Mouse (Mus musculus) midbrain, postnatal 0 days (tissue): ENCODE measurements around the gene Elovl1. TPM values are rescaled to one million over a fixed set of nuclear protein-coding genes. Genes with fewer than 3 reads are reported as not detected.
A peak's percentile ranks its signal among the peaks of the same experiment; 100 is the strongest.

Source experiments
- ATAC-seq: fragments of 200-750 bp; cut with Nextera tagmentation; 2 replicates; pipeline ENCODE4 v1.8.0; 2017; ENCODE audit warnings: moderate number of reproducible peaks, mild to moderate bottlenecking, moderate TSS enrichment, moderate library complexity; ENCODE audit not compliant: low FRiP score
- DNase-seq: peaks from one replicate; pipeline ENCODE4 v3.0.0-alpha.2; 2015; ENCODE audit warnings: low spot score
- H3K27ac ChIP-seq: fragments of 300-500 bp; sonication (generic); 2 replicates; pipeline ENCODE4 v1.5.1; 2014; ENCODE audit warnings: low read depth, mild to moderate bottlenecking, low read length, mixed read lengths
- H3K27me3 ChIP-seq: fragments of 300-500 bp; sonication (generic); 2 replicates; pipeline ENCODE4 v1.6.1; 2014; ENCODE audit warnings: low read length, control low read depth, mixed read lengths; ENCODE audit not compliant: insufficient read depth
- H3K36me3 ChIP-seq: fragments of 300-500 bp; sonication (generic); 2 replicates; pipeline ENCODE4 v1.6.1; 2014; ENCODE audit warnings: low read length, control low read depth, mixed read lengths; ENCODE audit not compliant: insufficient read depth
- H3K4me1 ChIP-seq: fragments of 300-500 bp; sonication (generic); 2 replicates; pipeline ENCODE4 v1.6.1; 2014; ENCODE audit warnings: mild to moderate bottlenecking, control low read depth, antibody characterized with exemption, low read length, mixed read lengths; ENCODE audit not compliant: insufficient read depth
- H3K4me2 ChIP-seq: fragments of 300-500 bp; sonication (generic); 2 replicates; pipeline ENCODE4 v1.6.1; 2014; ENCODE audit warnings: low read depth, mild to moderate bottlenecking, low read length, mixed read lengths; ENCODE audit not compliant: poor library complexity, severe bottlenecking
- H3K4me3 ChIP-seq: fragments of 300-500 bp; sonication (generic); 2 replicates; pipeline ENCODE4 v1.5.1; 2014; ENCODE audit warnings: low read depth, mild to moderate bottlenecking, low read length, moderate library complexity
- H3K9ac ChIP-seq: fragments of 300-500 bp; sonication (generic); replicated peaks from 2 replicates; pipeline ENCODE4 v1.6.1; 2014; ENCODE audit warnings: mild to moderate bottlenecking, low read length, moderate library complexity, mixed read lengths; ENCODE audit not compliant: poor library complexity, severe bottlenecking
- H3K9me3 ChIP-seq: fragments of 300-500 bp; sonication (generic); 2 replicates; pipeline ENCODE4 v1.6.1; 2016; ENCODE audit warnings: low read length, control low read depth
- CTCF ChIP-seq: IDR thresholded peaks from 2 replicates; pipeline ENCODE4 v1.5.1; 2016; ENCODE audit warnings: antibody characterized with exemption, mild to moderate bottlenecking
- WGBS: fragments of 180-500 bp; shearing (Covaris S2); extraction: QIAGEN DNeasy Blood & Tissue Kit; methylation state at CpG from one replicate; pipeline ENCODE4 v1.1.7; 2014; 5-methylcytosine and 5-hydroxymethylcytosine counted together
- polyA plus RNA-seq: library from polyadenylated mRNA; unstranded; fragments of >200 nt; fragmentation: Nextera tagmentation; extraction: Ambion mirVana; gene quantifications from 2 replicates; pipeline ENCODE4 v1.2.1, GENCODE M21; 2015
- total RNA-seq: library from RNA; depleted of rRNA; stranded (reverse); fragments of >200 nt; gene quantifications from 2 replicates; pipeline ENCODE4 v1.2.3, GENCODE M21; 2014

Elovl1 gene
- total and polyA plus RNA-seq, 2 experiments from 2014 or later = 22.1 to 23.8 TPM

DNA sequence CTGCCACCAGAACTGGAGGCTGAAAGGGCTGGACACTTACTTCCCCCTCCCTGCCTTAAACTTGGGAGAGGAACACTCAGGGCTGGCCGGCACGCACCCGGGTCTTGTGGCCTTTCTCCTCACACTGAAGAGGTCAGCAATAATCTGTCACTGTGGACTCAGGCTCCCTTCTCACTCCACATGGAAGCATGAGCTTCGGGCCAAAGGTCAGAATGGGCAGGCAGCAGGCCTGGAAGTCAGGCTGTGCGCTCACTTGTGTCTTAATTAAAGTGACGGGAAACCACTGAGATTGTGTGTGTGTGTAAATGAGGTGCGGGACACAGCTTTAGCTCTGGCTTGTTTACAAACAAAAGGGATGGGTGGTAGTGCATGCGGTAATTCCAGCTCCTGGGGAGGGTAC lies 4.4 kb downstream of the Elovl1 start:
- Histone ChIP-seq H3K4me1 (no peaks in the 10 kb centered on the region; the same call in 1 of the 2 replicates), H3K9me3 (no peaks in the 10 kb centered on the region), H3K36me3 (peaks cover 11% of the 10 kb centered on the region), H3K9ac (no peak overlapping the region), H3K4me3 (no peak overlapping the region), H3K27ac (no peak overlapping the region), H3K27me3 (no peaks in the 10 kb centered on the region), H3K4me2 (no peak overlapping the region)
- TF ChIP-seq CTCF = no peak
- WGBS = 70% methylated on average over 8 of the region's 8 CpGs
- DNase-seq (no peak), ATAC-seq (no peak)

GRCm38 (mm10) chr4:118436820-118437603 lies 9.1 kb downstream of the Elovl1 start, which contains the start of gene Cdc20:
Cdc20 (minus strand) TSS chr4:118437352.
- WGBS = under 1% methylated on average over 67 of the region's 67 CpGs
- peak within 1 kb of the TSS; percentile 59 for H3K9ac ChIP-seq
- H3K9me3 ChIP-seq = no peaks in the 10 kb centered on the region
- no peaks in the 10 kb centered on the region; the same call in 1 of the 2 replicates for H3K4me1 ChIP-seq
- peak within 1 kb of the TSS; percentile 87 for H3K4me2 ChIP-seq
- H3K27ac ChIP-seq = peak within 1 kb of the TSS; percentile 79
- peaks cover 4% of the 10 kb centered on the region for H3K36me3 ChIP-seq
- peak; percentile 97 for ATAC-seq
- no peaks in the 10 kb centered on the region for H3K27me3 ChIP-seq
- H3K4me3 ChIP-seq = peak within 1 kb of the TSS; percentile 34
- TF ChIP-seq CTCF = peak; percentile 21; the same call in 1 of the 2 replicates
- DNase-seq = peak; percentile 98

- Histone ChIP-seq H3K4me2 (peak overlapping the region; percentile 87), H3K4me3 (peak overlapping the region; percentile 34), H3K27me3 (no peaks in the 10 kb centered on the region), H3K27ac (peak overlapping the region; percentile 79), H3K4me1 (no peaks in the 10 kb centered on the region; the same call in 1 of the 2 replicates), H3K9me3 (no peaks in the 10 kb centered on the region), H3K36me3 (no peaks in the 10 kb centered on the region), H3K9ac (peak overlapping the region; percentile 59)
- DNase-seq = peak; percentile 38
- no peak for TF ChIP-seq CTCF
- ATAC-seq = peak; percentile 28; the same call in 1 of the 2 replicates
- 8% methylated on average over 12 of the region's 12 CpGs for WGBS
Measured at GRCm38 (mm10) chr4:118437829-118438253, 9.9 kb downstream of the Elovl1 start.

- no peak for TF ChIP-seq CTCF
- no peak overlapping the region for H3K4me3 ChIP-seq
- H3K27ac ChIP-seq = no peak overlapping the region
- no peak overlapping the region for H3K9ac ChIP-seq
- DNase-seq (no peak), ATAC-seq (no peak)
- 82% methylated on average over 10 of the region's 10 CpGs for WGBS
- H3K4me1 ChIP-seq = 0 out of 2 replicates have a peak, but pooled peaks cover 4% of the 10 kb centered on the region
- no peaks in the 10 kb centered on the region for H3K36me3 ChIP-seq
- no peak overlapping the region for H3K4me2 ChIP-seq
- no peaks in the 10 kb centered on the region for H3K9me3 ChIP-seq
- H3K27me3 ChIP-seq = no peaks in the 10 kb centered on the region
Measured at GRCm38 (mm10) chr4:118445088-118445487, 17.2 kb downstream of the Elovl1 start.

GRCm38 (mm10) chr4:118445781-118446414 lies 18.0 kb downstream of the Elovl1 start:
- ATAC-seq (peak; percentile 69), DNase-seq (peak; percentile 38)
- H3K27me3 ChIP-seq = no peaks in the 10 kb centered on the region
- H3K4me3 ChIP-seq = peak overlapping the region; percentile 35
- H3K4me2 ChIP-seq = peak overlapping the region; percentile 68
- peak; percentile 48 for TF ChIP-seq CTCF
- 20% methylated on average over 18 of the region's 18 CpGs for WGBS
- H3K27ac ChIP-seq = no peak overlapping the region
- H3K9me3 ChIP-seq = no peaks in the 10 kb centered on the region
- 0 out of 2 replicates have a peak, but pooled peaks cover 4% of the 10 kb centered on the region for H3K4me1 ChIP-seq
- H3K36me3 ChIP-seq = no peaks in the 10 kb centered on the region
- peak overlapping the region; percentile 51 for H3K9ac ChIP-seq
